Mouse (Mus musculus): ENCODE measurements at regions not wholly inside any gene's neighbourhood (a gene's known extent, or its start where the extent isn't known, plus 50 kb on each side); places are given as distances from the start of the nearest gene placed in this dataset.

DNA sequence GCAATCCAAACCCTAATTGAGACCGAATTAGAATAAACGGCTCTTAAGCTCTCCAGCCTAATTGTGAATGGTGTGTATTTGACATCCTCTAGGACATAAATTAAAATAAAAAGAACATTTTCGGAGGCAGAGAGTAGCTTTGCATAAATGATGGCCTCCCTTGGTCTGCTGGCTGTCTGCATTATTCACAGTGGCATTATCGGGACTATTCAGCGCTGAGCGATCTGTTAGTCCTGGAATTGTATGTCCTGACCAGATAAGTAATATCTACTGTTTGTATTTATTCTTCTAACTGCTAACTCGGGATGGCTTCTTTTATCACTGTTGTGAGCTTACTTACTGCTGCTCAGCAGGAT is 299.6 kb downstream of the Chl1 start:
- TF ChIP-seq EP300 (IDR thresholded peaks at IDR 0.05; ENCODE audit: low read depth) (peak; percentile 48), CTCF (IDR thresholded peaks at IDR 0.05; ENCODE audit: low read depth) (no peak)

All from liver, embryonic 14.5 days (tissue).